Mouse (Mus musculus): ENCODE measurements at regions not wholly inside any gene's neighbourhood (a gene's known extent, or its start where the extent isn't known, plus 50 kb on each side); places are given as distances from the start of the nearest gene placed in this dataset.

GRCm38 (mm10) chr15:31673038-31673437, 71.4 kb downstream of the Fam173b start:
- peak; percentile 51 for DNase-seq (ENCODE audit: low spot score)

DNA sequence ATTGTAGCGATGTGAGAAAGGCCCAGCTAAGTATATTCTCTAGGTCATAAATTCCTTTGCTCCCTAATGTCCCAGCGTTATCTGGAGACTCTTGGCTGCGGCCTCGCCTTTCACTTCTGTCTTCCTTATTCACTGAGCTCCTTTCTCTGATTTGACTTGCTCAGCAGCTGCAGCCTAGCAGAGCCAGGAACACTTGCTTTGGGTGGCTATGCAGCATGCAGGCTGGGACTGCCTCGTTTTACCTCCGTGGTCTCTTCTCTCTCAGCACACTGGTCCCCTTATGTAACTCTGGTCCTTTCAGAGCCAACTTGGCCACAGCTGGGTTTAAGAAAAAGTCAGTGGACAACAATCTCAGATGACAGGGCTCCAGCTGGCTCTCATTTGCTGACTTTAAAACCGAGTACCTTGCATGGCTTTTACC, 75.1 kb downstream of the Fam173b start:
- DNase-seq (ENCODE audit: low spot score): peak; percentile 9

- DNase-seq (ENCODE audit: low spot score): no peak
Measured at GRCm38 (mm10) chr15:31693109-31693508, 91.5 kb downstream of the Fam173b start.

GRCm38 (mm10) chr15:31694877-31695671, 93.4 kb downstream of the Fam173b start:
- DNase-seq (ENCODE audit: low spot score): no peak

GRCm38 (mm10) chr15:31703400-31703799, 101.7 kb downstream of the Fam173b start:
- DNase-seq (ENCODE audit: low spot score): no peak

DNA sequence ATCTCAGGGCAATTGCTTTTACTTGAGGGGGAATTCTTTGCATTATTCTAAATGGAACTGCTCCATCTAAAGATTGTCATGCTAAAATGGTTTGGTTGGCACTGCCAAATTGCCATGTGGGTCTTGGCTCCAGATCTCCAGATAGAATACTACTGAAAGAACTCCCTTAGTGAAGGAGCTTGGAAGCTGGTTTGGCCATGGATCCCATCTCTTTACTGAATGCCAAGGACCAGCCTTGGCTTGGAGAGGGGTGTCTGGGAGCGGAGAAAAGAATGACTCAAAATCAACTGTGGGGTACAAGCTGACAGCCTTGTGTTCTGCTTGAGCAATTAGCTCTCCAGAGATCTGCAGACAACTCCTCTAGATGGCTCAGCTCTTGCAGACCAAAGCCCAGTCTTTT, 105.8 kb downstream of the Fam173b start:
- no peak for DNase-seq (ENCODE audit: low spot score)

DNA sequence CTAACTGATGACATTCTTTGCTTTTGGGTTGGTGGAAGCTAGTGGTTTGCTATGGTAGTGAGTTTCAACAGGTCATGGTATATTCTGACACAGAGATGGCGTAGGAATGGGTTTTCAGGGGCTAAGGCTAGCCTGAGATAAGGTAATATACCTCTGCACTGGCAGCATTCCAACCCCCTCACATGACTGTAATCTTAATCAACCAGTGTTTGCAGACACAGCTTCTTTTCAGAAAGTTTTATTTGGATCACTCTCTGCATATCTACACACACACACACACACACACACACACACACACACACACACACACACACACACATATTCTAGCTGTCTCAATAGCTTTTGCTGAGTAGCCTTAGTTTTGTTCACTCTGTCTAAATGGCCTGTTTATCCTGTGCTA, 119.4 kb downstream of the Fam173b start:
- DNase-seq (ENCODE audit: low spot score): no peak

- DNase-seq (ENCODE audit: low spot score): no peak
Measured at GRCm38 (mm10) chr15:31722429-31722828, 120.8 kb downstream of the Fam173b start.

DNA sequence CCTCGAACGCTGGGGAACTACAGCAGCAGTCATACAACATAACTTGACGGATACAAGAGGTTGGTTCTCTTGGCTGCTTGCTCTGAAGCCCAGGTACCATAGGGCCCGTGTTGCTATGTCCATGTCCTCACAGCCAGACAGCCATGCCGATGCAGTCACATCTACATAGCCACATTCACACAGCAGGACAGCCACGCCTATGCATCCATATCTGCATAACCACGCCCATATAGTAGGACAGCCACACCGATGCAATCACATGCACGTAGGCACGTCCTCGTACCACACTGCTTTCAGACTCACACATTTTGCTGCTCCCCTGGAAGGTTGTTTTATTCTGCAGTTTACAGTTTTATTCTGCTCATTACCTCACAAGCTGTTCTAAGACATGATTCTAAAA, 122.6 kb downstream of the Fam173b start:
- peak; percentile 25 for DNase-seq (ENCODE audit: low spot score)

- no peak for DNase-seq (ENCODE audit: low spot score)
Measured at GRCm38 (mm10) chr15:31729133-31729532, 127.5 kb downstream of the Fam173b start.

DNA sequence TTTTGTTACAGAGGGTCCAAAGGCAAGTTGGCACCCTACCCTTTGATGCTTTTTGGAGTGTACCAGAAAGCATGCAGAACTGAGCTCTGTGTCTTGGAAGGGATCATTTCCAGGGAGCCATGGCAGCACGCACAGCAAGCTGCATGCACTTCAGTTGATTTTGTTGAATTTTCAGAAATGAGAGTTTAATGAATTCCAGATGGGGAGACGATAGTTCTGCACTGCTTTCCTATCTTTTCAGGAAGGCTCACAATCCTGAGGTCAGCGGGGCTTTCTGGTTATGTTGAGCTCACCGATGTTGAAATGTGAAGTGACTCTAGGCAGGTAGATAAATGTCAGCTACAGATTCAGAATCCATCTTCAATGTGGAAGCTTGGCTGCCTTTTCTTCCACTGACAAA, 140.0 kb downstream of the Fam173b start:
- DNase-seq (ENCODE audit: low spot score): peak; percentile 51

DNA sequence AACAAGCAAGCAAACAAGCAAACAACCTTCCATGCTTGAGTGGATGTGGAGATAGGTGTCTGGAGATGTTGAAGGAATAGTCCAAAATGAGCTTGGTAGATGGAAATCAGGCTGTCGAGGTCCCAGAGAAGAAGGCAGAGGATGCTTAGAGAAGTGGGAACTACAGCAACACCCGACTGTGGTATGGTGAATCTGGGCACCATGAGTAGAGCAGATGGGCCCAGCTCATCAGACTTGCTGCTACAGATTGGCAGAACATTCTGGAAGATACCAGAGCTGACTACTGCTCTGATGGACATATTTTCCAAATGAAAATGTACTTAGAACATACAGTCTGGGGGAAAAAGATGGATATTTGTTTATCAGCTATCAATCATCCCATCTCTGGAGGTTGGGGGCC, 142.9 kb downstream of the Fam173b start:
- no peak for DNase-seq (ENCODE audit: low spot score)

DNA sequence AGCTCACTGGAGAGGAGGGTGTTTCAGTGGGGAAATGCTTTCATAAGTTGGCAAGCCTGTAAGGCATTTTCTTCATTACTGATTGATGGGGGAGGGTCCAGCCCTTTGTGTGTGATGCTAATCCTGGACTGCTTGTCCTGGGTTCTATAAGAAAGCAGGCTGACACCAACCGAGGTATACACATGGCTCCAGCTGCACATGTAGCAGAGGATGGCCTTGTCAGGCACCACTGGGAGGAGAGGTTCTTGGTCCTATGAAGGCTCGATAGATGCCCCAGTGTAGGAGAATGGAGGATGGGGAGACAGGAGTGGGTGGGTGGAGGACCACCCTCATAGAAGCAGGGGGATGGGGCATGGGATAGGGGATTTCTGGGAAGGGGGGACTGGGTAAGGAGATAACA, 151.0 kb downstream of the Fam173b start:
- no peak for DNase-seq (ENCODE audit: low spot score)

DNA sequence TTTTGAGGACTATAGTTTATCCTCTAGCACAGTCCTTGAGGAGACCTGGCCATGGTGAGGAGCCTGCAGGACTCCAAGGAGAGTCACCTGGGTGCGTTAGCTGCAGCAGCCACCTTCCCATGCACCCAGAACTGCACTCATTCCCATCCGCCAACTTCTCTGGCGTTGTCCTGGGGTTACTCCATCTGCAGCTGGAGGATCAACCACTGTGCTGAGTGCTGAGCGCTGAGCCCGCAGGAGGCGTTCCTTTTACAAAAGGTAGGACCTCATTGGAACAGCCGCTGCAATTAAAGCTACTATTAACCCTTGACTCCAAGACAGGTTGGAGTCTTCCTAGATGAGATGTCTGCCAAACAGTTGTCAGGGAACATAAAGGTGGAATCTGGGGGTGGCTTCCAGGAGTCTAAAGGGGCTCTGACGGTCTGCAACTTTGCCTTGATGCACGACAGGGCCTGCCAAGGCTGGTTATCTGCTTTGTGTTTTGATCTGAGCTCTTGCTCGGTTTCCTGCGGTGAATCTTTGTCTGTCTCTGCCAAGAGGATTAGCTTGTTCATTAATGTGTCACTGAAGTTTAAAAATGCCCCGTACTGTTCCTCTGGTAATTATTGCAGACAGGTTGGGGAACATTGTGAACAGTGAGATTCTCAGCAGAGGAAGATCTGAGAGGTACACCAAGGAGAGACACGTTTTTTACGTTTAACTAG, 152.1 kb downstream of the Fam173b start:
- peak; percentile 20 for DNase-seq (ENCODE audit: low spot score)

- DNase-seq (ENCODE audit: low spot score): no peak
Measured at GRCm38 (mm10) chr15:31768959-31769844, 167.6 kb downstream of the Fam173b start.

- no peak for DNase-seq (ENCODE audit: low spot score)
Measured at GRCm38 (mm10) chr15:31783081-31783480, 181.4 kb downstream of the Fam173b start.

DNA sequence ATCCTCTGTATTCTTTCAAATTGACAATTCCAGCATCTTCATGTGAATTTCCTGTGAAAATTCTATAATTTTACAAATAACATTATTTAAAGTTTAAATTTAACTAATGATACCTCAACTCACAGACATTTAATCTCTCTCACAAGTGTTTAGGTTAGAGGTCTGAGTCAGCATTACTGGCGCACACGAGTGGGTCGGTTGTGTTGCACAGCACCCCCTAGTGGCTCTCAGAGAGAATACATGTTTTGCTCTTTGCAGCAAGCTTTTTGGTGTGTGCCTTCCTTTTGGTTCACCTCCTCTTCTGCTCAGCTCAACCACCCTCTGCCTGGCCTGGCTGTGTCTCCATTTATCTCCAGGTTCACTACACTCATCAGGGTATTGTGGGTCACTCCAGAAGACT, 183.4 kb downstream of the Fam173b start:
- DNase-seq (ENCODE audit: low spot score): no peak

DNA sequence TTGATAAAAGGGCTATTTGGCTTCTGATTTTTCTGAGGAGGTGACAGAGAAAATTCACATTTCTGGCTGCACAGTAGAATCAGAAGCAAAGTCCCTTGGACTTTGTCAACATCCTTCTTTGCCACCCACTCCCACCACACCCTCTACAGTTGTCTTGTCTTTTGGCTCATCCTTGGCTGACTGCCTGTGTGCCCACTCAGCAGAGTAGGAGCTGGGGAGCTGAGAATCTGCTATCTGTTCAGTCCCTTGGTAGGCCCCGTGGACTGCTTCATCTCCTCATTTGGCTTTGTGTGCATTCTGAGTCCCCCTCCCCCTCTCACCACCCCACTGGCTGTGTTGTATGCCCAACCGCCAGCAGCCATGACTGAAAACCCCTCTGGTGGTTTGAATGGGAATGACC, 197.2 kb downstream of the Fam173b start:
- DNase-seq (ENCODE audit: low spot score): no peak

GRCm38 (mm10) chr15:31805522-31805921, 203.9 kb downstream of the Fam173b start:
- no peak for DNase-seq (ENCODE audit: low spot score)

- no peak for DNase-seq (ENCODE audit: low spot score)
Measured at GRCm38 (mm10) chr15:31815551-31815950, 213.9 kb downstream of the Fam173b start.

DNA sequence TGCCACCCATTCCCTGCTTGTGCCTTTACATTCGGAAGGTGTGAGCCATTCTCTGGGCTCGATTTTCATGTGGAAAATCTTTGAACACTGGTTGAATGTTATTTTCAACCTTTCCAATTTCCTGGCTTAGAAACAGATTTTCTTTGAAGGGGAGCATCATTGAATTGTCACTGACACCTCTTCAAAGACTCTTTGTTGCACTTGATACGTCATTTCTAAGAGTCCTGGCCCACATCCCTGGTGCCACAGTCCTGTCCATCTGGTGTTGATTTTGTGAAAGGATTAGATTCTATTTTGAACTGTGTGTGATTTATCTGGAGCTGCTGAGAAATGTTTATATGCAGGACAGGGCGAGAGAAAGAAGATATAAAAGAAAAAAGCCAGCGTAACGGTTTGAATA, 217.6 kb downstream of the Fam173b start:
- DNase-seq (ENCODE audit: low spot score): peak; percentile 6

DNA sequence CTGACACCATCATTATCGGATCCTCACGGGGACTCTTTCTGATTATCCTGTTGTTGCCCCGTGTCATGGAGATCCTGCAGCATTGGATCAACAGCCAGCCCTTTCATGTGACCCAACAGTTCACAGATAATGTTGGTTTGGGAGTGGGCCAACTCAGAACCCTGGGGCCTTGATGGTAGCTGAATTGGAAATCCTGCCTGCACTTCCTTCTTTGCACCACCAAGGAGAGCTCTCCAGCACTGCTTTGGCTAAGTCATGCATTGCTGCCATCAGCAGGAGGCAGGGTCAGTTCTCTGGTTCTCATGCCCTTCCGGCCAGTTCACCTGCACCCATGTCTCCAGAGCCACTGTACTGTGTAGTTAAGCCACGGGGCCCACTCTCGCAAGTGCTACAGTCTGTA, 225.6 kb downstream of the Fam173b start:
- DNase-seq (ENCODE audit: low spot score): no peak

GRCm38 (mm10) chr15:31841519-31841918, 239.9 kb downstream of the Fam173b start:
- DNase-seq (ENCODE audit: low spot score): no peak
